Mouse (Mus musculus) c-Kit-negative CD71-positive TER-119-positive erythroid progenitor cells, embryonic 14.5 days (primary cell): Measurements from ENCODE around the gene Mon2.
"Not testable (repeated sequence)": the region's sequence is repeated elsewhere in the genome, so short reads cannot be mapped to it uniquely, and the experiment has no call there.

ENCODE experiments used
- DNase-seq: peaks from one replicate; pipeline ENCODE4 v3.0.0-alpha.2; 2013; ENCODE audit warnings: low read depth, low spot score

Gene Mon2

DNA sequence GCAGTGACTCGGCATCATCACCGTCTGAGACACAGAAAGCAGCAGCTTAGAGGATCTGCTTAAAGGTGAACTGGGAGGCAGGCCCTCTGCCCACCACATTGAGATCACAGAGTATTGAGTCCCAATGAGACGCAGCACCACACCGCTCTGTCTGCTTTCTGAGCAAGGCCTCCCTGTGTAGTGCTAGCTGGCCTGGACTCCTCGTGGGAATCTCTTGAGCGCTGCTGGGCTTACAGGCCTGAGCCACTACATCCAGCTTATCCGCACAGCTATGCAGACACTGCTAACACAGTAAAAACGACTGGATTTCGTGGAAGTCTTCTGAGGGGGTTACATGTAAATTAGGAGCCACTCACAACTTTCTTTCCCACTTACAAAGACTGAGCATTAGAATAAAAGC, 84.7 kb downstream of the Mon2 start:
- no peak for DNase-seq

GRCm38 (mm10) chr10:122991053-122991452, 85.3 kb downstream of the Mon2 start:
- DNase-seq, result no peak

DNA sequence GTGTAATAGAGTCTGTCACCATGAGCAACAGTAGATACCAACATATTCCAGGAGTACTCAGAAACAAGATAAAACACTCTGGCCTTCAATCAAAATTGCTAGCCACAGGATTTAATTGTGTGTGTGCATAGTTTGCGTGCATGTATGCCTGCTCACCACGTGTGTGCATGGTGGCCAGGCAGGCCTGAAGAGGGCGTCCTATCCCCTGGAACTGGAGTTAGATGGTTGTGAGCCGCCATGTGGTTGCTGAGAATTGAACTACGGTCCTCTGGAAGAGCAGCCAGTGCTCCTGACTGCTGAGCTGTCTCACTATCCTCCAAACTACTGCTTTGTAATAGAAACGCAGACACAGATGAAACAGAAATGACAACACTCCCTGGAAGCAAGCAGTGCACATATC, 85.7 kb downstream of the Mon2 start:
- DNase-seq, result no peak

GRCm38 (mm10) chr10:122989916-122990315, 86.4 kb downstream of the Mon2 start:
- DNase-seq, result no peak

DNA sequence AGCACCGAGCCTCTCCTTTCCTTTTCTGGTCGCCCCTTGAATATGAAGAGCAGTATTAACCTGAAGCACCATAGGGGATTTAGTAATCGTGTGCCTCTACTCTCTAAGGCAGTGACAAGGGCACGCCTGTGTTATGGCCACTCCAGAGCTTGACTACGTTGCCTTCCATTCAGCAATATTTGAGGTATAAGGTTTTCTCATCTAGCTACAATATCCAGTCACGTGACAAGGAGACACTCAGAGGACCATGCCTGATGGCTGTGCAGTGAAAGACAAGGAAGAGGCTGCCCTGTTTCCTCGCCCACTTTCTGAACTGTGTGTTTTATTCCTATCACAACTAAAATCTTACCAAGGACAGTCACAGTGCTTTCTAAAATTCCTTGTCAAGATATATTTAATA, 87.9 kb downstream of the Mon2 start:
- DNase-seq, result no peak

GRCm38 (mm10) chr10:122987671-122988128, 88.6 kb downstream of the Mon2 start:
- DNase-seq, result peak; percentile 28

DNA sequence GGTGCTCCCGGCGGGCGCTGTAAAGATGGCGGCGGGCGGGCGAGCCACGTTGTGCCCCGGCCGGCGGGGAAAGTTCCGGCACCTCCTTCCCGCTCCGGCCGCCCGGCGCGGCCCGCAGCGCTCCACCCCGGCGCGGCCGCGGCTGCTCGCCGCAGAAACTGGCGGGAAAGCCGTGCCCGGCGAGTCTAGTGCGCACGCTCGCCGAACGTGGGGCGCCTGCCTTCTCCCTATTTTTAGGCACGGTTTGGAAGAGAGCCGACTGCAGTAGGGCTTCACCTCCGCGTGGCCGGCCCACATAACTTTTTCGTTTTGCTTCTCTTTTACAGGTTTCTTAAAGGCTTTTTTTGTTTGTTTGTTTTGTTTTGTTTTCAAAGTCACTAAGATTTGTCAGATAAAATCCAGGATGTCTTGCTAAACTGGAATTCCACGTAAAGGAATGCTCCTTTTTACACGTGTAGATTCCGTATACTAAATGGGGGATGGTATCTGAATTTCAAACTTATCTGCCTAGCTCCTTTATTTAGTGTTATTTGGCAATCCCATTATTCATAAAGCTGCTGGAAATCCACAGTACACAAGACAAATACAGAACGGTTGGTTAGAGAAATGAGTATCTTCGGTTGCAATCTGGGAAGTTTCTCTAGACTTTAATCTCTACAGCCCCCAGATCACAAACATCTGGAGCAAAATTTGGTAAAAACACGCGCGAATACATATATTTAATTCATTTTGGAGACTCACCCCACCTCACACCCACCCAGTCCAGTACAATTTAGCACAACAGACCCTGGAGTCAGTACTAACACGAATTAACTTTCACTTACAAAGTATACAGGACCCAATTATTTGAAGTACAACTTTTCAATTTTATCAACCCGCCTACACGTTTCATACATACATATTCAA, 89.7 kb downstream of the Mon2 start:
- peak; percentile 71 for DNase-seq

- DNase-seq, result peak; percentile 64
Measured at GRCm38 (mm10) chr10:122985515-122986319, 90.6 kb downstream of the Mon2 start.

GRCm38 (mm10) chr10:122985252-122985514, 91.1 kb downstream of the Mon2 start:
- peak; percentile 36 for DNase-seq

- peak; percentile 5 for DNase-seq
Measured at GRCm38 (mm10) chr10:122984531-122985251, 91.6 kb downstream of the Mon2 start.

DNA sequence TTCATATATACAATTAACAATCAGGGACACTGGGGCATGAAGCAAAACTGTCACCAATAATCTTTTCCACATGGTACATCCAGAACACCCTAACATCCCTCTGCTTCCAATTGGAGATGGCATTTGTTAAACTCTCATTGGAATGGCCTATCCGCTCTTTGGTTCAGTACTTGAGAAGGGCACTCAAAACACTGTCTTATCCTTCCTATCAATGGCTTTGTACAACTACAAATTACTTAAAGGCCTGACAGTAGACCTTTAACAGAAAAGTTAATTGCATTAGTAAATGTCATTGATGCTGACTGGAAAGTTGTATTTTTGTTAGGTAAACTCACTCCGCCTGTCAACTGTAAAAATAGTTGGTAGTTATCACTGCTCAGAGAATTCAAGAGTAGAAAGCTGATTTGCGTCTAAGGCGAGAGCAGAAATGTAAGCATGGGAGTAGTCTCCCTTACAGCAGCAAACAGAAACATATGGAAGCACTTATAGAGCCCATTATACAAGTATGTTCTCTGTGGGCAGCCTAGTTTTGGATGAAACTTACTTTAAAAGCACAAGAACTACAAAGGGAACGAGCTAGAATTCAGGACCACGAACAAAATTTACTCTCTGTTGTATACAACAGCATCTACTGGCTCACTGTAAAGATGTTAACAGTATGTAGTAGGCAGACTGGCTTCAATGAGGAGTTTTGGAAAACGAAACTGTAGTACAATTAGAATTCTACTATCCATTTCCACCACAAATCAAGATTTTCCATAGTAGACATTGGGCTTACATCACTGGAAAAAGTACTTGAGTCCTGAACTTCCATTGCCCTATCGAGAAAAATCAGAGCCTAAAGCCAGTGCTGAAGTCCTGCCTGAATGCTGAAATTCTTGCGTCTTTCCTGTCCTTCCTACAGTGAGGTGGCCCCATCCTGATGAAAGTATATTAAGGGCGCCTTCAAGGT, 92.5 kb downstream of the Mon2 start:
- DNase-seq, result peak; percentile 22

- peak; percentile 5 for DNase-seq
Measured at GRCm38 (mm10) chr10:122982909-122983578, 93.3 kb downstream of the Mon2 start.

GRCm38 (mm10) chr10:122980123-122980522, 96.2 kb downstream of the Mon2 start:
- DNase-seq, result no peak

DNA sequence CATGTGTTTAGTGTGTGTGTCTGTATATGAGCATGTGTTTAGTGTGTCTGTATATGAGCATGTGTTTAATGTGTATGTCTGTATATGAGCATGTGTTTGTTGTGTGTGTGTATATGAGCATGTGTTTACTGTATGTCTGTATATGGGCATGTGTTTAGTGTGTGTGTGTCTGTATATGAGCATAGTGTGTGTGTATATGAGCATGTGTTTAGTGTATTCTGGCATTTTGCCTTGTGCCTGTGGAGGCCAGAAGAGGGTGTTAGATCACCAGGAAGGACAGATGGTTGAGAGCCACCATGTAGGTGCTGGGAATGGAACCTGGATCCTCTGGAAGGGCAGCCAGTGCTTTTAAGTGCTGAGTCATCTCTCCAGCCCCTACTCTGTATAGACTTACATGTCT, 96.9 kb downstream of the Mon2 start:
- DNase-seq, result no peak

- no peak for DNase-seq
Measured at GRCm38 (mm10) chr10:122976038-122976437, 100.3 kb downstream of the Mon2 start.

DNA sequence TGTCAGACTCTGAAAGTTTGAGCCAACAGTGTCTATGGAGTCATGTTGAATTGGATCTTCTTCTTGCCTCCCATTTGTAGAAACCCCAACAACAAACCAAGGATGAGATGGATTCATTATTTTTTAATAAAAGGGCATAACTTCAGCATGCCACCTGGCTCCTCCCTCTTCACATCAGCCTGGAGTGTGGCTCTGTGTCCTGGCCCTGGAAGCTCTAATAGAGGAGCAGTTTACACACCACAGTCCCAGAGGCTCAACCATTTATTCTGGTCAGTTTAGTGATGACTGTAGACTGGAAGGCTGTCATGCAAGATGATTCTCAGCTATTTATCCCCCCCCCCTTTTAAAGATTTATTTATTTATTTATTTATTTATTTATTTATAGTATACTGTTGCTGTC, 103.1 kb downstream of the Mon2 start:
- DNase-seq, result no peak

DNA sequence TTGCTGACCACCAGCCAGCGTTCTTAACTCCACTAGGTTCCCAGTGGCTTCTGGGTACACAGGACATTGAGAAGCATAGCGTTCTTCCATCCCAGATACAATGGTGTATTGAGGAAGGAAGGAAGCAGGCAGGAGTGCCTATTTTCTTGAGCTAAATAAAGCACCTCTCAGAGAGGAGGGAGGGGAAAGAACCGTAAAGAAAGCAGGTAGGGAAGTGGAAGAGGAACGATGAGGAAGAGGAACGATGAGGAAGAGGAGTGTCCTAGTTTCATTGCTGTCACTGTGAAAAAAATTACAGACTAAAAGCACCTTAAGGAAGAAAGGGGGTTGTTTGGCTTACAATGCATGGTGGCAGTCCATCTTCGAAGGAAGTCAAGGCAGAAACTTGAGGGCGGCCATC, 106.1 kb downstream of the Mon2 start:
- DNase-seq, result no peak

- no peak for DNase-seq
Measured at GRCm38 (mm10) chr10:122966421-122966820, 109.9 kb downstream of the Mon2 start.

GRCm38 (mm10) chr10:122965650-122966049, 110.7 kb downstream of the Mon2 start:
- not testable (repeated sequence) for DNase-seq

DNA sequence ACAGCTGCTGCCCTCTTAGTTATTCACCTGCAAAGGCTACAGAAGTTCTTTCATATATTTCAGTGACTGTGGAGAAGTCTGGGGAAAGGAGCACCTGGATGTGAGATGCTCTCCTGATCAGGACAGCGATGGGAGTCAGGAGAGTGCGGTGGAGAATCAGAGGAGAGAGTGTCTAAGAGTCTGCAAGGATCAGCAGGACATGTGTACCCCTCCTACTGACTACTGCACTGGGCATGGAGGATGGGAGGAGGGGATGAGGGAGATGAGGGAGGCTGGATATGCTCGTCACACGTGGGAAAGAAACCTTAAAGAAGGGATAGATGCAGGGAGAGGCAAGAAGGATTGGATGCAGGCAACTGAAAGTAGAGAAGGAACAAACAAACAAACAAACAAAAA, 112.1 kb downstream of the Mon2 start:
- no peak for DNase-seq
